Mouse (Mus musculus) testis, adult 2 months (tissue): ENCODE measurements around the gene Cript.

Experiments used
- CTCF ChIP-seq: fragments of 200-500 bp; IDR thresholded peaks from 2 replicates; pipeline ENCODE4 v1.5.1; 2012; ENCODE audit warnings: low read depth, mild to moderate bottlenecking, inconsistent platforms, low read length, moderate library complexity; ENCODE audit not compliant: control insufficient read depth, insufficient read depth, insufficient replicate concordance
- POLR2A ChIP-seq: fragments of 200-500 bp; IDR thresholded peaks from 2 replicates; pipeline ENCODE4 v1.6.1; 2012; ENCODE audit warnings: low read depth, mild to moderate bottlenecking, inconsistent platforms, low read length, moderate library complexity; ENCODE audit not compliant: control insufficient read depth

GRCm38 (mm10) chr17:87041739-87042138 is 16.4 kb downstream of the Cript start:
- TF ChIP-seq CTCF, result no peak
- no peak for TF ChIP-seq POLR2A
